Mouse (Mus musculus): Measurements from ENCODE around the gene H1fnt.

H1fnt gene

GRCm38 (mm10) chr15:98257193-98257592 is at the start of gene H1fnt:
Gene H1fnt (minus strand): TSS chr15:98257293.
- no peak for DNase-seq (ENCODE audit: low spot score in 2 of 2)

DNA sequence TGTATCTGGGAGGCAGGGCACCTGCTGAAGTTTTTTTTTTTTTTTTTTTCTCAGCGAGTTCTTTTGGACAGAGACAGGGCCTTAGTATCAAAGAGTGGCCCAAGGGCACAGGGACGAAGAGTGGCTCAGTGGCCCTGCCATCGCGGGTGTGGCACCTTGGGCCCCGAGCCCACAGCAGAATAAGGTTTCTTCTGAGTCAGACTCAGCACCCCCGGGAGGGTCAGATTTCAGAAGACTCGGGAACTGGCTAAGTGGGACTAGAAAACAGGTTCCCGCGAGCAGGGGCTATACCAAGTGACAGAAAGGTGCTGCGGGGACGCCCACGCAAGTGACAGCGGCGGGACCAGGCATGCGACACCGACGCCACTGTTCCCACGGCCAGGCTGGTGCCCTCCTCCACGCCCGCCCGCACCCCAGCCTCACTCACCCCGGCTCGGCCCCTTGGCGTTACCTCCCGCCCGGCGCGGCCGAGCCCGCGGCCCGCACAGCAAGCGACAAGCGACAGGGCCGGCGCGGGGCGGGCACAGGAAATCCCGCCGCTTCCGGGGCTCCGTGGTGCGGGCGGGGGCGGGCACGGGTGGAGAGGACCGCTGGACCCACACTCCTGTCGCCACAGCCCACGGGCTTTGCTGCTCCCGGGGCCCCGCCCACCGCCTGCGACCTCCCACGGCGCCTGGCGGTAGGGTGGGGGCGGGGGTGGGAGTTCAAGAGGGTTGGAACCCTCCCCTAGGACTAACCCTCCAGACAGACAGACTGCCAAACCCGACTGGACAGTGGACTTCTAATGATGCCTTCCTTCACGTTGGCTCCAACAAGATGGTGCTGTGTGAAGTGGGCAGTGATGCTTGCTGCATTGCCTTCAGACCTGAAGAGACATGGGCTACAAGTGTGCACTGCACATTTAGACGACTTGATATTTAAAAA is 38.8 kb upstream of the H1fnt start, which contains the start of gene Zfp641:
TSS of gene Zfp641 (minus strand) at position 534 of the 924 bp plus-strand sequence.
- peak; percentile 14 to 53 for DNase-seq (ENCODE audit: low spot score in 2 of 2)

GRCm38 (mm10) chr15:98293651-98294050 is 36.6 kb upstream of the H1fnt start:
- no peak for DNase-seq (ENCODE audit: low spot score in 2 of 2)

DNA sequence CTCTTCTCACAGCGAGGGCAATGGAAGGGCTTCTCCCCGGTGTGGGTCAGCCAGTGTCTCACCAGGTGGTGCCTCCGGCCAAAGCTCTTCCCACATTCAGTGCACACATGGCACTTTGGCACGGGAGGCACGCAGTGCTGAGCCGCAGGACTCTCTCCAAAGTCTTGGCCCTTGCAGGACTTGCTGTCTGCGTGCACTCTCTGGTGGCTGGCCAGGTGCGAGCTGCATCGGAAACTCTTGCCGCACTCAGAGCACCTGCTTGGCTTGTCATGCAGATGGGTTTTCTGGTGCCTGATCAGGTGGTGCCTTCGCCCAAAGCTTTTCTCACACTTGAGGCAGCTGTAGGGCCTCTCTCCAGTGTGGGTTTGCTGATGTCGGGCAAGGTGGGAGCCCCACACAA is 31.5 kb upstream of the H1fnt start:
- no peak for DNase-seq (ENCODE audit: low spot score in 2 of 2)

DNA sequence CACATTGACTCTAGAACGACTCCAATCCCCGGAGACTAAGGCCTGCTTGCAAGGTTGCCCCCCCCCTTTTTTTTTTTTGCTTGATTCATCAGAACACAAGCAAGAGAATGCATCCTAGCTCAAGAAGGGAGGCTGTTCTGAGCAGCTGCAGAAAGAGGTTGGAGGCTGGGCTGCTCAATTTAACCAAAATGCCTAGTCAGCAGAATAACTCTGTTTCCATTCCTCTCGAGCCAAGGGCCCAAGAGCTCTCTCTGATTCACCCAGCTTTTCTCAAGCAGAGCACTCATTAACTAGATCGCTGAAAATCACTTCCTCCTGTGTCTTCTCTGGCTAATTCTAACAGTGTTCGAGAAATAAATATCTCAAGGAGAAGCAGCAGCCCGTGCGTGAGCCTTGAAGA is 29.3 kb upstream of the H1fnt start:
- DNase-seq (ENCODE audit: low spot score in 2 of 2) = no peak

DNA sequence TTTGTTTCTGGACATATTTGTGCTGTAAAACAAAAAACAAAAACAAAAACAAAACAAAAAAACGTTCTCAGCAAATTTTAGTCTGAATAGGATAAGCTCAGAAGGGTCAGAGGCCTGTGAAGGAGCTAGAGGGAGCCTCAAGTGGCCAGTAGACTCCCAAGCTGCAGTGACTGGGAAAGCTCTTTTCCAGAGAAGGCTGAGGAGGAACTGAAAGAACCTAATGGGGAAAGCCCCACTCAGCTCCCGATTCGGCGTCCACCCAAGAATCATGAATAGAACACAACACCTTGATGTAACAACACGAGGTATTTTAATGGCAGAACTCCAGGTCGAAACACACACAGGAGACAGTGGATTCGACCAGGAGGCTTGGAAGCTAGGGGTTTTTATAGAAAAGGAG is 683 bp upstream of the H1fnt start:
- no peak for DNase-seq (ENCODE audit: low spot score in 2 of 2)

DNA sequence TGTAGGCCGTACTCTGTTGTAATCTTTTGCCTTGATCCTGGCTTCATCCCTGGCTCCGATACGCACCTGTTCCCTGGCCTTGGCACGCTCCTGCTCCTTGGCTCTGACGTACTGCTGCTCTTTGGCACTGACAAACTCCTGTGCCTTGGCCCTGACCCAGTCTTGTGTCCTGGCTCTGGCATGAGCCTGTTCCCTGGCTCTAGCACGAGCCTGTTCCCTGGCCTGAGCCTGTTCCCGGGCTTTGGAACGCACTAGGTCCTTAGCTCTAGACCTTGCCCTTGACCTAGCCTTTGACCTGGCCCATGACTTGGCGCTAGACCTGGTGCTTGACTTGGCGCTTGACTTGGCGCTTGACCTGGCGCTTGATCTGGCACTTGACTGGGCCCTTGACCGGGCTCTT is 822 bp downstream of the H1fnt start:
- DNase-seq (ENCODE audit: low spot score in 2 of 2) = no peak

- DNase-seq (ENCODE audit: low spot score in 2 of 2) = no peak
Measured at GRCm38 (mm10) chr15:98235442-98235841, 21.7 kb downstream of the H1fnt start.

GRCm38 (mm10) chr15:98234350-98234749 is 22.7 kb downstream of the H1fnt start, which contains the start of gene Olfr286:
Gene Olfr286 (minus strand): TSS chr15:98234450.
- no peak for DNase-seq (ENCODE audit: low spot score in 2 of 2)

- DNase-seq (ENCODE audit: low spot score in 2 of 2) = no peak
Measured at GRCm38 (mm10) chr15:98226096-98226495, 31.0 kb downstream of the H1fnt start.

DNA sequence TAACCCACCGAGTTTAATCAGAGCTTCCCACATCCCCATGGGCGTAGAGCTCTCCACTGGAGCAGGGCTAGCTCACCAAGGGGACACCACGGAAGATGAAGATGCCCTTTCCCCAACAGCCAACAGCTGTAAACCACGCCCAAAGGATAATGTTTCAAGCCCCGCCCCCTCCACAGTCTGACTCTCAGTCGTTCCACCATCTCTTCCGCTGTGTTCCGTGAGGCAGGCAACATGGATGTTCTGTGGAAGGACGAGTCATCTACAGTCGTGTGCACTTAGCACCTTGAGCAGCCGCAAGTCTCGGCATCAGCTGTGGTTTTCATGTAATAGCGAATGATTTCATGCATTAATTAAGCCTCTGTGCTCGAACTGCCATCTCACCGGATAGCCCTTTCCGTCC is 31.5 kb downstream of the H1fnt start:
- no peak for DNase-seq (ENCODE audit: low spot score in 2 of 2)

- DNase-seq (ENCODE audit: low spot score in 2 of 2) = no peak
Measured at GRCm38 (mm10) chr15:98222377-98222776, 34.7 kb downstream of the H1fnt start.

GRCm38 (mm10) chr15:98220877-98221276 is 36.2 kb downstream of the H1fnt start, which contains the start of the genes Gm44579 and Olfr287:
Gene Gm44579 (minus strand): TSS chr15:98220977.
Gene Olfr287 (minus strand): TSS chr15:98221056.
- DNase-seq (ENCODE audit: low spot score in 2 of 2) = no peak

DNA sequence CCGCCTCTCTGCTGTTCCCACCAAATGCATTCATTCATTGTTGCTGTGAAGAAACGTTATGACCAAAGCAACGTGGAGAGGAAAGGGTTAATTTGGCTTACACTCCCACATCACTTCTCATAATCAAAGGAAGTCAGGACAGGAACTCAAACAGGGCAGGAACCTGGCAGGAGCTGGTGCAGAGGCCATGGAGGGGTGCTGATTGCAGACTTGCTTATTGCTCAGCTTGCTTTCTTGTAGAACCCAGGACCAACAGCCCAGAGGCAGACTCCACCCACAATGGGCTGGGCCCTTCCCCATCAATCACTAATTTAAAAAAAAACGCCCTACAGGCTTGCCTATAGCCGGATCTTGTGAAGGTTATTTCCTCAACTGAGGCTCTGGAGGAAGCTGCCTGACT is 43.0 kb downstream of the H1fnt start:
- no peak for DNase-seq (ENCODE audit: low spot score in 2 of 2)

GRCm38 (mm10) chr15:98213336-98213870 is 43.7 kb downstream of the H1fnt start:
- DNase-seq (ENCODE audit: low spot score in 2 of 2) = no peak

GRCm38 (mm10) chr15:98209676-98210075 is 47.4 kb downstream of the H1fnt start:
- DNase-seq (ENCODE audit: low spot score in 2 of 2) = no peak
